Mouse (Mus musculus): ENCODE data around the gene Zfpl1.
"Not testable (repeated sequence)": the region's sequence is repeated elsewhere in the genome, so short reads cannot be mapped to it uniquely, and the experiment has no call there.

DNA sequence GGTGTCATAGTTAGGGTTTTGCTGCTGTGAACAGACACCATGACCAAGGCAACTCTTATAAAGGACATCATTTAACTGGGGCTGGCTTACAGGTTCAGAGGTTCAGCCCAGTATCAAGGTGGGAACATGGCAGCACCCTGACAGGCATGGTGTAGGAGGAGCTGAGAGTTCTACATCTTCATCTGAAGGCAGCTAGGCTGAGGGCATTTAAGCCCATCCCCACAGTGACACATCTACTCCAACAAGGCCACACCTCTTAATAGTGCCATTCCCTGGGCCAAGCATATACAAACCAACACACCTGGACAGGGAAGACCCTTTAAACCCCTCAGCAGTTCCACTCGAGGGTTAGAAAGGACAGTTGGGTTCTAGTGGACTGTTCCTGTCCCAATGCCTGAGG is 48.4 kb upstream of the Zfpl1 start:
- TF ChIP-seq CTCF (IDR thresholded peaks at IDR 0.05; ENCODE audit: low read depth, low read length); POLR2A (IDR thresholded peaks at IDR 0.05; ENCODE audit: extremely low read depth, insufficient read depth, low read length): not testable (repeated sequence)
